Mouse (Mus musculus) brain, embryonic 14.5 days (tissue): ENCODE data around the gene Lfng.

Experiments
- CTCF ChIP-seq: fragments of 200-500 bp; IDR thresholded peaks from 2 replicates; pipeline ENCODE4 v1.5.1; 2012; ENCODE audit warnings: inconsistent platforms, mild to moderate bottlenecking, moderate library complexity, borderline replicate concordance; ENCODE audit not compliant: insufficient read depth, insufficient read length; ENCODE audit errors: extremely low read depth
- POLR2A ChIP-seq: fragments of 200-500 bp; IDR thresholded peaks from 2 replicates; pipeline ENCODE4 v1.6.1; 2012; ENCODE audit warnings: mild to moderate bottlenecking, inconsistent platforms, borderline replicate concordance; ENCODE audit not compliant: poor library complexity, insufficient read depth, insufficient read length, severe bottlenecking; ENCODE audit errors: extremely low read depth

DNA sequence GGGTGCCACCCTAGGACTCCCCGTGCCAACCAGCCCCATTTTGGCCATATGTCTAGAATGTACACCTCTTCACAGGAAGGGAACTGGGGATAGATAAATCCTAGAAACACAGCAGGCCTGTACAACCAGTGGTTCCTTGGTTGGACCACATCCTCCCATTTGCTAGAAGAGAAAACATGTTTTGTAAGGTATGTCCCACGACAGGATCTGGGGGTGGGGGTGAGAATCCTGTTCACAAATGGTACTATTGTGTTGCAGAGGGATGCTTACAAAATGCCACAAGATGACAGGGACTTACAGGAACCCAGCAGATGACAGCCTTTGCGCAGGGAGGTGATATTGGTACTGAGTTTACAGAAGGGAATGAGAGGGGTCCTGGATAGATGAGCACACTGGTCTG, 30.9 kb downstream of the Lfng start:
- no peak for TF ChIP-seq POLR2A
- no peak for TF ChIP-seq CTCF
